Mouse (Mus musculus) macrophage (primary cell): ENCODE measurements around the gene Eif4g1. TPM values are rescaled to one million over a fixed set of nuclear protein-coding genes. Genes with fewer than 3 reads are reported as not detected.
"Not testable (repeated sequence)": the region's sequence is repeated elsewhere in the genome, so short reads cannot be mapped to it uniquely, and the experiment has no call there.

Experiments used
- H3K27ac ChIP-seq: fragments of 350-480 bp; formaldehyde crosslinking; 2 replicates; pipeline ENCODE4 v1.9.0; 2021
- H3K36me3 ChIP-seq: fragments of 350-480 bp; formaldehyde crosslinking; 2 replicates; pipeline ENCODE4 v1.9.0; 2021; ENCODE audit errors: inconsistent target
- H3K4me3 ChIP-seq: fragments of 350-480 bp; formaldehyde crosslinking; 2 replicates; pipeline ENCODE4 v1.9.0; 2021; ENCODE audit errors: inconsistent target
- H3K79me2 ChIP-seq: fragments of 350-480 bp; formaldehyde crosslinking; 2 replicates; pipeline ENCODE4 v1.9.0; 2021; ENCODE audit errors: inconsistent target
- WGBS: methylation state at CpG from one replicate; pipeline ENCODE4 v1.1.7; 2026; ENCODE audit warnings: inconsistent platforms; ENCODE audit not compliant: missing documents; 5-methylcytosine and 5-hydroxymethylcytosine counted together
- polyA plus RNA-seq: library from polyadenylated mRNA; stranded (reverse); fragments of 250-400 nt; gene quantifications from 3 replicates; pipeline ENCODE4 v1.2.4, GENCODE M21; 2018; ENCODE audit warnings: inconsistent platforms
- total RNA-seq, 78 experiments: library from RNA; depleted of rRNA; stranded (reverse); fragments of 250-400 nt; gene quantifications; 1 replicate in 9 of 78; 2 replicates in 24 of 78; 3 replicates in 43 of 78; 4 replicates in 2 of 78; pipeline ENCODE4 v1.2.4; 2018; ENCODE audit warnings: inconsistent platforms in 56 of 78

Eif4g1 gene
- total RNA-seq (2018; cell fraction: chromatin; rRNA removed), result 1,000 to 10,000 TPM in 1 of 26 experiments, 100 to 1,000 TPM in 25; 305 to 1,018 (median 385) TPM
- 100 to 1,000 TPM; 102 to 196 (median 161) TPM for total RNA-seq (2018; cell fraction: cytosol; rRNA removed)
- 100 to 1,000 TPM; 189 to 333 (median 233) TPM for total RNA-seq (2018; cell fraction: nucleus; rRNA removed)
- 125 to 210 TPM (median 165 TPM) in 3 replicates for polyA plus RNA-seq

- H3K27ac ChIP-seq, H3K36me3 ChIP-seq, H3K4me3 ChIP-seq, H3K79me2 ChIP-seq: not testable (repeated sequence)
- WGBS, result 91% methylated on average over 3 of the region's 6 CpGs
Measured at GRCm38 (mm10) chr16:20668013-20668412, at the start of gene Eif4g1. Gene Eif4g1 (plus strand): TSS chr16:20668313.

- no peak overlapping the region for H3K4me3 ChIP-seq
- H3K36me3 ChIP-seq, result no peaks in the 10 kb centered on the region
- WGBS, result 6% methylated on average over 78 of the region's 83 CpGs
- H3K27ac ChIP-seq, result no peak overlapping the region
- H3K79me2 ChIP-seq, result no peaks in the 10 kb centered on the region
Measured at GRCm38 (mm10) chr16:20619541-20620398, 48.3 kb upstream of the Eif4g1 start.

GRCm38 (mm10) chr16:20620399-20620735, 47.7 kb upstream of the Eif4g1 start:
- 7% methylated on average over 9 of the region's 9 CpGs for WGBS
- no peaks in the 10 kb centered on the region for H3K36me3 ChIP-seq
- no peak overlapping the region for H3K27ac ChIP-seq
- H3K79me2 ChIP-seq, result no peaks in the 10 kb centered on the region
- H3K4me3 ChIP-seq, result no peak overlapping the region

DNA sequence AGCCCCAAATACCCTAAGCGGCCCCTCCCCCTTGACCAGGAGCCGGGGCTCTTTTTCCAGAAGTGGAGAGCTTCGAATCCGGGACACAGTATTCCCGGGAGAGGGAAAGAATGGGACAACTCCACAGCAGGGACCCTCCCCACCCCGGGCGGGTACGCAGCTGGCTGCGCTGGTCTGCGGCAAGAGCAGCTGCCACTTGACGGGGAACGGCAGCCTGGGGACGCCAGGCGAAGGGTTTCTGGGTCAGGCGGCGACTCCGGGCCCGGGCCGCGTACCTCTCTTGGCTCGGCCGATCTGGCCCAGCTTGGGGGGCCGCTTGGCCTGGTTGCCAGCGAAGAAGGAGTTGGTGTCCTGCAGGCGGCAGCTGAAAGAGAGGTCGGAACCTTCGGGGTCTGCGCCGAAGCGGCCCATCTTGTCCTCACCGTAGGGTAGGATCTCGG, 47.3 kb upstream of the Eif4g1 start:
- no peaks in the 10 kb centered on the region for H3K79me2 ChIP-seq
- WGBS, result 2% methylated on average over 32 of the region's 32 CpGs
- H3K4me3 ChIP-seq, result no peak overlapping the region
- H3K36me3 ChIP-seq, result no peaks in the 10 kb centered on the region
- H3K27ac ChIP-seq, result no peak overlapping the region

- H3K27ac ChIP-seq, result 0 out of 2 replicates have a peak within 1 kb of the TSS, but pooled peaks have one; percentile 13
- WGBS, result under 1% methylated on average over 70 of the region's 92 CpGs
Measured at GRCm38 (mm10) chr16:20621191-20621990, 46.7 kb upstream of the Eif4g1 start, which contains the start of gene Camk2n2. Gene Camk2n2 (minus strand): TSS chr16:20621287.

GRCm38 (mm10) chr16:20621991-20622685, 46.0 kb upstream of the Eif4g1 start:
- H3K79me2 ChIP-seq, result no peaks in the 10 kb centered on the region
- H3K4me3 ChIP-seq, result peak overlapping the region; percentile 54
- WGBS, result 0% methylated on average over 22 of the region's 37 CpGs
- 0 out of 2 replicates have a peak overlapping the region, but pooled peaks have one; percentile 13 for H3K27ac ChIP-seq
- no peaks in the 10 kb centered on the region for H3K36me3 ChIP-seq

More at GRCm38 (mm10) chr16:20621191-20621990, 46.7 kb upstream of the Eif4g1 start, which contains the start of gene Camk2n2:
- H3K36me3 ChIP-seq, result no peaks in the 10 kb centered on the region
- no peaks in the 10 kb centered on the region for H3K79me2 ChIP-seq
- H3K4me3 ChIP-seq, result peak within 1 kb of the TSS; percentile 54

DNA sequence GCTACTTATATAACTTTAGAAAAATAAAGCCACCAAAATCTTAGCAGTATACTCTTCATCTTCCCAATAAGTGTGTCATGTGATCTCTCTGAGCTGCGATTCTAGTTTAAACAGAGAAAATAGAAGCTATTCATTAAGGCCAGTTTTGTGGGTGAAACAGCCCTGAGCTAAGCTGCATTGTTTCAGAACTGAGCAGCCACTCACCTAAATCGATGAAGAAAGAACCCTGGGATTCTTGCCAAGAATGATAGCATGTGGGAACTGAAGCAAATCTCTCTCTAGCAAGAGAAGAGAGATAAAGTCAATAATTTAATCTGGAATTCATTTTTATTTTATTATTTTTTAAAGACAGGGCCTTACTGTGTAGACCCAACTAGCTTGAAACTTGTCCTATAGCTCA, 44.9 kb upstream of the Eif4g1 start:
- Histone ChIP-seq H3K36me3 (no peaks in the 10 kb centered on the region), H3K27ac (no peak overlapping the region), H3K79me2 (no peaks in the 10 kb centered on the region), H3K4me3 (no peak overlapping the region)
- whole genome bisulfite sequencing, result 47% methylated on average over 2 of the region's 2 CpGs

DNA sequence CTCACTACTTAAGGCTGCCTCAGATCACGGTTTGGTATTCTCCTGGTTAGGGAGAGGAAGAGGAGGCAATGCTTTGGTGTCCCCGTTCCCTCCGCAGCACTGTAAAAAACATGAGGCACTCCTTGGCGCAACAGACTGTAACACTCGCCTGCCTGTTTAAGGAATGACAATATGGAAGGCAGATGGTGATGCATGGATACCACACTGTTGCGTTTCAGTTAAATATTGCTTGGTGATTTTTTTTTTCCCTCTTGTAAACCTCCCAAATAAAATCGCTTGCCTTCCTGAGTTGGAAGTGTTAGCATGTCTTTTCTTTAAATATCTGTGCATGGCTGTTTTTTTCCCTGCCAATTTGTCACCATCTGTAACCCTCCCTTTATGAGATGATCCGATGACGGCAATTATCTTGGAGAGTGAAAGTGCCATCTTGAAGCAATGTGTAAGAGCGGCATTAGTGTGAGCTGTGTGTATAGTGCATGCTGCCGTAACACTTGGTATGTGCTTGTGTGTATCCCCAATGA, 39.2 kb upstream of the Eif4g1 start:
- no peak overlapping the region for H3K27ac ChIP-seq
- WGBS, result 78% methylated on average over 11 of the region's 11 CpGs
- no peaks in the 10 kb centered on the region for H3K79me2 ChIP-seq
- no peak overlapping the region for H3K4me3 ChIP-seq
- H3K36me3 ChIP-seq, result no peaks in the 10 kb centered on the region

DNA sequence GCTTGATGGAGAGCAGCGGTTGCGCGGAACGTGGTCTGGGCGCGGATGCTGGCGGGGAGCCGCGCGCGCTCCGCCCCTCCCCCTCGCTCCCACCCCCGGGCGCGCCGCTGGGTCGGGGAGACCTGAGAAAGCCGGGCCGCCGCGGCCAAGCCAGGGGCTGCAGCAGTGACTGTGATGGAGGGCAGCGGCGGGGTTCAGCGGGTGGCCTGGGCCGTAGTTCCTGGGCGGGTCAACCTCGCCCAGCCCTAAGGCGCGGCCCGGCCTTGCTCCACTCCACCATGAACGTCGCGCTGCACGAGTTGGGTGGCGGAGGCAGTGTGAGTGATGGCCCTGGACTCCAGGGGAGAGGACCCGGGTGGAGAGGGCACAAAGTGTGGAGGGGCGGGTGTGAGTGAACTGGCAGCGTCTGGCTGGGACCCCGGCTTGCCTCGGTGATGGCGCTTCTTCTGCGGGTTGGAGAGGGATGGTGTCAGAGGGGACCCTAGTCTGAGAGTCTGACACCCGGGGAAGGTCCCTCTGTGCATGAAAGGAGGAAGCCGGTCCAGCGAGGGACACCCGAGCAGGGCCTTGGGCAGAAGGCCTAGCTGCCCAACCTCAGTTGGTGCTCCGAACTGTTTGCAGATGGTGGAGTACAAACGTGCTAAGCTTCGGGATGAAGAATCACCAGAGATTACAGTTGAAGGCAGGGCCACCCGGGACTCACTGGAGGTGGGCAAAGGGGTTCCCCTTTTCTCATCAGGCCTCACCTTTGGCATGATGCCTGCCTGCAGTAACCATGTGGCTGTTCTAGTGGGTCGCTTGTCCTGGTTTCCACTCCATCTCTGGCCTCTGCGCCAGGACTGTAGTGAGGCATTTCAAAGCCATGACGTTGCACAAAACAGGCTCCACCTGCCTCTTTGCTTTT, 38.1 kb upstream of the Eif4g1 start, which contains the start of gene Ece2:
Ece2 (plus strand) TSS at position 98 of the 904 bp plus-strand sequence.
- H3K36me3 ChIP-seq, result no peaks in the 10 kb centered on the region
- no peak within 1 kb of the TSS for H3K4me3 ChIP-seq
- WGBS, result 13% methylated on average over 54 of the region's 54 CpGs
- H3K27ac ChIP-seq, result no peak within 1 kb of the TSS
- H3K79me2 ChIP-seq, result no peaks in the 10 kb centered on the region

DNA sequence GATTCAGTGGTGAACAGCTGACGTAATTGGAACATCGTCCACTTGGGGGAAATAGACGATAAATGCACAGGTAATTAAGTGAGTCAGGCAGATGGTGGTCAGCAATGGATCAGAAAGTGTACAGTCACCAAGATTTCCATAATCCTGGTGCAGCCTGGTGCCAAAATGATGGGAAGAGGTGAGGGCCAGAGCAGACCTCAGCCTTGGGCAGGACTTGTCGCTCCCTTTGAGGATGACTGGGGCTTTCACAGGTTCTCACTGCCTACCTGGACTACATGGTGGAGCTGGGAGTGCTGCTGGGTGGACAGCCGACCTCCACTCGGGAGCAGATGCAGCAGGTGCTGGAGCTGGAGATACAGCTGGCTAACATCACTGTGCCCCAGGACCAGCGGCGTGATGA, 30.7 kb upstream of the Eif4g1 start:
- Histone ChIP-seq H3K27ac (no peak overlapping the region), H3K4me3 (no peak overlapping the region), H3K79me2 (no peaks in the 10 kb centered on the region), H3K36me3 (no peaks in the 10 kb centered on the region)
- WGBS, result 92% methylated on average over 8 of the region's 8 CpGs

DNA sequence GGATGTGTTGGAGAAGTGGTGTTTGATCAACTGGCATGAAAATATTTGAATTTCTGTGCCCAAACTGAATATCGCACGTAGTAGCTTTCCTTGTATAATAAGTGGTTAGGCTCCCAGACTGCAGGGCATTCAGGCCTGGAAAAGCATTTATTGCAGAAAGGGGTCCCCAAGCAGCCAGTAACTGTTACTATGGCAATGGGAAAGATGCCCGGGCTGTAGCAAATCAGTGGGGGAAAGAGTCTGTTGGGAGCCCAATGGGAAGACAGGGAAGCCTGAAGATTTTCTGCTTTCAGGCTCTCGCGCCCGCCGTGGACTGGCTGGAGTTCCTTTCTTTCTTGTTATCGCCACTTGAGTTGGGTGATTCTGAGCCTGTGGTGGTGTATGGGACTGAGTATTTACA, 29.7 kb upstream of the Eif4g1 start:
- 90% methylated on average over 7 of the region's 8 CpGs for WGBS
- H3K4me3 ChIP-seq, result no peak overlapping the region
- no peak overlapping the region for H3K27ac ChIP-seq
- H3K79me2 ChIP-seq, result no peaks in the 10 kb centered on the region
- no peaks in the 10 kb centered on the region for H3K36me3 ChIP-seq

DNA sequence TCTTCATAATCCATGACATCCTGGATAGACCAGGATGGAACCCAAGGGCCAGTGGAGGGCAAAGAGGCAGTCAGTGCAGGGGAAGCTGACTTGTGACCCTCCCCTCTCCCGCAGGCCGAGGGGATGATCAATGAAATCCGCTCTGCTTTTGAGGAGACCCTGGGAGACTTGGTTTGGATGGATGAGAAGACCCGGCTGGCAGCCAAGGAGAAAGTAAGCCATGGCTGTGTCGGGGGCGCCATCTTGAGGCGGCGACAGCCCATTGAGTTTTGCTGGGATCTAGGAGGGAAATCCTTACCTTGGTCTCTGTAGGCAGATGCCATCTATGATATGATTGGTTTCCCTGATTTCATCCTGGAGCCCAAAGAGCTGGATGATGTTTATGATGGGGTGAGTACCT, 26.0 kb upstream of the Eif4g1 start:
- no peak overlapping the region for H3K27ac ChIP-seq
- under 1% methylated on average over 8 of the region's 8 CpGs for WGBS
- no peak overlapping the region for H3K4me3 ChIP-seq
- no peaks in the 10 kb centered on the region for H3K79me2 ChIP-seq
- no peaks in the 10 kb centered on the region for H3K36me3 ChIP-seq

DNA sequence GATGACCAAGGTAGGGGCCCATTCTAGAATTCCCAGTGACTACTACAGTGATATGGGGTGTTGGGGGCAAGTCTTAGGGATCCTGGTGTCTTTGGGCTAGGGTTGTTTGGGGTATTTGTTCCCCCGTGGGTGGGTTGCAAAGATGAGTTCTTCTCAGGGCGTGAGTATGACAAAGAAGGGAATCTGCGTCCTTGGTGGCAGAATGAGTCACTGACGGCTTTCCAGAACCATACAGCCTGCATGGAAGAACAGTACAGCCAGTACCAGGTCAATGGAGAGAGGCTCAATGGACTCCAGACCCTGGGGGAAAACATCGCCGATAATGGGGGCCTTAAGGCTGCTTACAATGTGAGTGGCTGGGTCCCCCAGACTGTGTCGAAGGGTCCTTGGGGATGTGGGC, 24.2 kb upstream of the Eif4g1 start:
- WGBS, result 93% methylated on average over 7 of the region's 7 CpGs
- Histone ChIP-seq H3K27ac (no peak overlapping the region), H3K79me2 (no peaks in the 10 kb centered on the region), H3K36me3 (no peaks in the 10 kb centered on the region), H3K4me3 (no peak overlapping the region)
